Mouse (Mus musculus) G1E (cell line): ENCODE measurements at regions not wholly inside any gene's neighbourhood (a gene's known extent, or its start where the extent isn't known, plus 50 kb on each side); places are given as distances from the start of the nearest gene placed in this dataset.

ENCODE experiments used
- ATAC-seq: 2 replicates; pipeline ENCODE4 v1.8.0; 2016; ENCODE audit warnings: mild to moderate bottlenecking; ENCODE audit not compliant: insufficient number of reproducible peaks, poor library complexity, low FRiP score, severe bottlenecking; ENCODE audit errors: extremely low read depth
- DNase-seq: peaks from one replicate; pipeline ENCODE4 v3.0.0; 2012; ENCODE audit warnings: low spot score
- H3K27me3 ChIP-seq: 2 replicates; pipeline ENCODE4 v1.6.1; 2012; ENCODE audit warnings: mild to moderate bottlenecking, low read length, inconsistent platforms; ENCODE audit not compliant: insufficient read depth
- H3K36me3 ChIP-seq: replicated peaks from 2 replicates; pipeline ENCODE3; 2012; ENCODE audit warnings: mild to moderate bottlenecking, inconsistent platforms
- H3K4me1 ChIP-seq: 2 replicates; pipeline ENCODE4 v1.6.1; 2012; ENCODE audit warnings: low read depth, low read length, inconsistent platforms, mixed read lengths; ENCODE audit not compliant: insufficient read depth
- H3K4me3 ChIP-seq: 2 replicates; pipeline ENCODE4 v1.5.1; 2012; ENCODE audit warnings: low read depth, mild to moderate bottlenecking, inconsistent platforms, low read length, moderate library complexity, mixed read lengths
- H3K9me3 ChIP-seq: replicated peaks from 2 replicates; pipeline ENCODE4 v1.6.1; 2012; ENCODE audit warnings: inconsistent platforms
- CTCF ChIP-seq: IDR thresholded peaks from 2 replicates; pipeline ENCODE4 v1.5.1; 2012; ENCODE audit warnings: low read depth, low read length, inconsistent platforms, mixed read lengths
- GATA1 ChIP-seq: IDR thresholded peaks from 2 replicates; pipeline ENCODE4 v1.6.1; 2012; ENCODE audit warnings: borderline replicate concordance, low read length, inconsistent platforms, mixed read lengths
- GATA2 ChIP-seq: IDR thresholded peaks from 2 replicates; pipeline ENCODE4 v1.6.1; 2012; ENCODE audit warnings: low read depth, low read length, inconsistent platforms, borderline replicate concordance
- POLR2AphosphoS5 ChIP-seq: IDR thresholded peaks from 2 replicates; pipeline ENCODE4 v1.6.1; 2012; ENCODE audit warnings: low read depth, low read length, inconsistent platforms; ENCODE audit not compliant: insufficient replicate concordance
- TAL1 ChIP-seq: conservative IDR thresholded peaks from 2 replicates; pipeline ENCODE4 v1.6.1; 2012; ENCODE audit warnings: low read depth, low read length, inconsistent platforms, mixed read lengths

DNA sequence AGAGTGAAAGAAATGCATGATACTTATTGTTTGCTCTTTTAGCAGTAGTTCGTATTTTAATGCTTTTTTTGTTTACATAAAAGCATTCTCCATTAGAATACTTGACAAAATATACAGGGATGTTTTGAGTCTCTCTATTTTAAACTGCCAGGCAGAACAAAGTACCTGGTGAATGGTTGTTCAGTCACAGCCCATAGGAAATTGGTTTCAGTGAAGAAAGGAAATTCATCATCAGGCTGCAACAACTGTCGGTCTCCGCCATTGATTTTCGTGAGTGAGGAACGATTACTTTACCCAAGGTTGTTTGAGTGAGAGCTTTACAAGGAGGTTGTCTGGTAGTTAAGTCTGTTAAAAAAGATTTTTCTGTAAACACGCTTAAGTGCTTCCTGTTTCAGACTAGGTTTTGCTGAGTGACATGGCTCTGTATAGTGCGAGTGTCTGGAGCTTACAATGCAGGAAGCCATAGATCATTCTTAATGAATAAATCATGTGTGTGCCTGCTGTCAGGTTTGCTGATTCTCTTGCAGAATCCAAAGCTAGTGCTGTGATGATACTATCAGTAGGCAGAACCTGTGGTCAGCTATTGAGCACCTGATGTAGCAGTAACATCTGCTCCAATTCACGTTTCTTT, 221.8 kb downstream of the Trim52 start:
- Histone ChIP-seq H3K9me3 (peaks cover 15% of the 10 kb centered on the region), H3K4me1 (no peaks in the 10 kb centered on the region), H3K36me3 (no peaks in the 10 kb centered on the region), H3K4me3 (no peak overlapping the region), H3K27me3 (no peaks in the 10 kb centered on the region)
- DNase-seq, result no peak
- TF ChIP-seq TAL1 (no peak), CTCF (no peak), GATA2 (no peak), POLR2AphosphoS5 (no peak), GATA1 (no peak)
- ATAC-seq, result no peak

GRCm38 (mm10) chr14:106364767-106365623, 259.0 kb downstream of the Trim52 start:
- Histone ChIP-seq H3K4me3 (no peak overlapping the region), H3K36me3 (no peaks in the 10 kb centered on the region), H3K9me3 (peaks cover 8% of the 10 kb centered on the region), H3K4me1 (no peaks in the 10 kb centered on the region), H3K27me3 (no peaks in the 10 kb centered on the region)
- no peak for DNase-seq
- TF ChIP-seq GATA1, result no peak
- no peak for TF ChIP-seq CTCF
- TF ChIP-seq GATA2, result no peak
- TF ChIP-seq TAL1, result no peak
- TF ChIP-seq POLR2AphosphoS5, result no peak
- ATAC-seq, result no peak

GRCm38 (mm10) chr14:106365624-106366118, 259.7 kb downstream of the Trim52 start:
- Histone ChIP-seq H3K27me3 (no peaks in the 10 kb centered on the region), H3K4me3 (no peak overlapping the region), H3K36me3 (no peaks in the 10 kb centered on the region), H3K4me1 (no peaks in the 10 kb centered on the region), H3K9me3 (peaks cover 6% of the 10 kb centered on the region)
- DNase-seq (no peak), ATAC-seq (no peak)
- TF ChIP-seq GATA2 (no peak), GATA1 (no peak), POLR2AphosphoS5 (no peak), CTCF (no peak), TAL1 (no peak)

- H3K4me1 ChIP-seq, result no peaks in the 10 kb centered on the region
- H3K9me3 ChIP-seq, result peaks cover 4% of the 10 kb centered on the region; the same call in 1 of the 2 replicates
- no peaks in the 10 kb centered on the region for H3K27me3 ChIP-seq
- no peaks in the 10 kb centered on the region for H3K36me3 ChIP-seq
- no peak overlapping the region for H3K4me3 ChIP-seq
- DNase-seq (no peak), ATAC-seq (no peak)
- TF ChIP-seq GATA1 (no peak), POLR2AphosphoS5 (no peak), GATA2 (no peak), TAL1 (no peak), CTCF (no peak)
Observed at GRCm38 (mm10) chr14:106373451-106373850, 267.5 kb downstream of the Trim52 start.

GRCm38 (mm10) chr14:106379645-106380044, 273.6 kb downstream of the Trim52 start:
- H3K4me3 ChIP-seq, result no peak overlapping the region
- peaks cover 11% of the 10 kb centered on the region; the same call in 1 of the 2 replicates for H3K9me3 ChIP-seq
- ATAC-seq (no peak), DNase-seq (no peak)
- no peaks in the 10 kb centered on the region for H3K27me3 ChIP-seq
- H3K4me1 ChIP-seq, result no peaks in the 10 kb centered on the region
- H3K36me3 ChIP-seq, result no peaks in the 10 kb centered on the region
- TF ChIP-seq CTCF (no peak), POLR2AphosphoS5 (no peak), TAL1 (no peak), GATA1 (no peak), GATA2 (no peak)

DNA sequence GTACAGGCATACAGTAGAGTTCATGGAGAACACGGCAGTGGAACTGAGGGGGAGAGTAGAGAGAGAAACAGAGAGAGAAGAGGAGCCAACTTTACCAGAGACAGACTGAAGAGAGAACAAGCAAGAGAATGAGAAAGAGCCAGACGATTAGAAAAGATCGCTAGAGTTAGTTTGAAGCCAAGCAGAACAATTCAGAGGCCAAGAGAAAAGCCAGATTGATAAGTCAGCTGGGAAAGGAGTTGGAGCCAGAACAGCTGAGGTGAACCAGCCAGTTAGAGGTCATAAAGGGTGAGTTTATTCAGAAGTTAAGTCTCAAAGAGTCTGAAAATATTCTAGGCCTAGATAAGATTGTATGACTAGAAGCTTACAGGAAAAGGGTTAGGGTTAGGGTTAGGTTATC, 281.7 kb downstream of the Trim52 start:
- no peaks in the 10 kb centered on the region for H3K27me3 ChIP-seq
- no peaks in the 10 kb centered on the region for H3K36me3 ChIP-seq
- no peak for ATAC-seq
- TF ChIP-seq TAL1 (no peak), GATA1 (no peak), CTCF (no peak), GATA2 (no peak), POLR2AphosphoS5 (no peak)
- H3K9me3 ChIP-seq, result peaks cover 18% of the 10 kb centered on the region
- no peak overlapping the region for H3K4me3 ChIP-seq
- no peaks in the 10 kb centered on the region for H3K4me1 ChIP-seq
- DNase-seq, result no peak
